Mouse (Mus musculus): ENCODE data around the gene Eml3. TPM values are rescaled to one million over a fixed set of nuclear protein-coding genes. Genes with fewer than 3 reads are reported as not detected.

Eml3 gene
- total RNA-seq, 2 experiments from 2014 or later, result 5.7 to 7.6 TPM

DNA sequence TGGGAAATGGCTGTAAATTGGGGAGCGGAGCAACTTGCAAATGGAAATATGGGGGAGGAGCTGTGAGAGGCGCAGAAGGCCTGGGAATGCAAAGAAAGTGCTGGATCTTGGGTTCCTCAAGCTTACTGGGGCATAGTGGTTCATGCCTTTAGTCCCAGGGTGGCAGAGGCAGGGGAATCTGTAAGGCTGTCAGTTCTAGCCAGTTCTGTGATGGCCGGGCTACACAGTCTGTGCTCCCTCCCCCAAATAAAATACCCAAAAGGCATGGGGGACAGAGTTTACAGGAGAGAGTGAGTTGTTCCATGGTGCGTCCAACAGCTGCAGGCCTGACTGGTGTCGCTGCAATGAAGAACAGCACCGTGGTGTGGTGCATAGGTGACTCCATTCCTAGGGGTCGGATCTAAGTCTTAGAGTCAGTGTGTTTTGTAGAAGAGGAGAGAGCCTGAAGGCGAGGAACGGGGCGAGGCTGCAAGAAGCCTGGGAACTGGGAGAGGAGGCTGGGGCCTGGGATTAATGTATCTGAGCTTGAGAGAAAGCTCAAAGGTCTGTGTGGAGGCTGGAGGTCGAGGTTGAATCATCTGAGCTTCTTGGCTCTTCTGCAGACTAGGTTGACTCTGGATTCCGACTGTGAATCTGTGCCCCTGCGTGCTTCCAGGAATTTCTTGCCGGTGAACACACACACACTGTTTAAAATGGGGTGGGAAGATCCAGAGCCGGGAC is 59.2 kb downstream of the Eml3 start:
- DNase-seq, result no peak

GRCm38 (mm10) chr19:8989066-8989566 is 59.8 kb downstream of the Eml3 start, which contains the start of gene Ahnak:
Gene Ahnak (plus strand): TSS chr19:8989284.
- peak; percentile 91 to 93 for DNase-seq

DNA sequence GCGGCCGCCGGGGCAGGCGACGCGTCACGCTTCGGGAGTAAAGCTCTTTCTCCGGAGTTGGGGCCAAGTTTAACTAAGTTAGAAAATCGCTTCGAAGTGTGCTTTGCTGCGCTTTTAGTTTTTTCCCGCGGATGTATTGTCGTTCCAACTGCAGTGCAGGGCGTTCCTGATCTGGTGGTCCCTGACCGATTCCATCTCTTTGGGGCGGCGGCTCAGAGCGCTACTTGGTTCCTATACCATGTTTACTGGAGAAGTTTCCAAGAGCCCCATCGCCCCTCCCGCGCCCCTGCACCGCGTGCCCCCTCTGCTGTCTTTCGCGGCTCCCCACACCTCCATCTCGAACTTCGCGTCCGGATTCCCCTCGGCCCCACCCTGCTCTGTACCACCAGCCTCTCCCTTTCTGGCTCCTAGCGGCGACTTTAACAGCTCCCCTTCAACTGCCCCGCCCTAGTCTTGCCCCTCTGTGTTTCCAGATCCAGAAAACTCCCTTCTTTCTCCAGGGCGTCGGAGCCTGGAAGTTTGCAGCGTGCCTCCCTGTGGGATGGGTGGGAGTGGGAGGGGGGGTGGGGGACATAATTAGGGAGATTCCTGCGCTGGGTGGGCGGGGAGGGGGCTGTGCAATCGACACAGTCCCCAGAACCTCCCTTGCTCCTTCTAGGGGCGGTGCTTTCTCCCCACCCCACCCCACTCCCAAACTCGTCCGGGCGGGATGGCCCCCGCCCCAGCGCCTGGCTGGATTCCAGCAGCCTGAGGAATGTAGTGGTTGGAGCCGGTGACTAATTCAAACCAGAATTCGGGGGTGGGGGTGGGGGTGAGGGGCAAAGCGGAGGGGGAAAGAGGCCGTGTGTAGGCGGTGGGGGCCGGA is 60.4 kb downstream of the Eml3 start:
- peak; percentile 95 for DNase-seq

DNA sequence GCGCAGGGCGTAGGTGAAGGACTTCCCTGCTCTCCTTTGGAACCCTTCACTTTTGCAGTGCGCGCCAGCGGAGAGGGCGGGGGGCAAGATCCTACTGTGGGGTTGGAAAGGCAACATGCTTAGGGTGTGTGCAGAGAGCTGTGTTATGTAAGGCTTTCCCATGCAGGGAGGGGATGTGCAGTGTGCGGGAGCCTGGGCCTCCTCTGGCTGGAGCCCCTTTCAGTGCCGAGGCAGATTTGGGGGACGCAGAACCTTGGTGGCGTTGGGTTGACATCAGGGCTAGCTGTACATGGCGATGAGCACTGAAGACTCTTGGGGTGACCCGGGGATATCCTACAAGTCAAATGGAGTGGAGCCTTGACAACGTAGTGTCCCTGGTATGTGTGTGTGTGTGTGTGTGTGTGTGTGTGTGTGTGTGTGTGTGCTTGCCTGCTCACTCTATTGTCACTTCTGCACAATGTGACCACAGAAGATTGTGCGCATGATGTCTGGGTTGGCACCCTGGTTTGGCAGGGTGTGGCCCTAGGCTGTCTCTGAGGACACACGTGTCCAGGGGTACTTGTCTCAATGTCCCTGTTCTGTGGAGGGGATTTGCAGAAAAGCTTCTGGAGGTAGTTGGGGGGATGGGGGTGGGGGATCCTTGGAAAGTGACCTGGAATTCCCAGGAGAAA is 61.2 kb downstream of the Eml3 start:
- DNase-seq, result no peak

Small RNA genes lying within 50 kb of the gene (microRNA-seq; reads per million reads assigned to microRNA genes)
- 0 reads per million in 2 experiments for gene Mir5136

Other genes starting within 250 kb of the Eml3 start
- gene Slc3a2, start 206.2 kb upstream of the Eml3 start, total RNA-seq (2021), result 10 to 100 TPM; 42.4 to 48.1 TPM
- gene Wdr74, start 193.7 kb upstream of the Eml3 start, total RNA-seq (2021), result 10 to 100 TPM; 18.8 to 22.3 TPM
- gene 1700092M07Rik, start 188.8 kb upstream of the Eml3 start, total RNA-seq (2021), result under 1 TPM in 1 of 2 experiments, not detected in 1; 0.72 TPM
- 10 to 100 TPM; 21.3 to 27.1 TPM for gene Stx5a, start 188.1 kb upstream of the Eml3 start, total RNA-seq (2021)
- gene Nxf1, start 172.5 kb upstream of the Eml3 start, total RNA-seq (2021), result 10 to 100 TPM; 31.6 to 35.6 TPM
- 100 to 1,000 TPM; 133 to 134 TPM for gene Tmem223, start 158.6 kb upstream of the Eml3 start, total RNA-seq (2021)
- 10 to 100 TPM; 12.0 to 12.6 TPM for gene Tmem179b, start 155.1 kb upstream of the Eml3 start, total RNA-seq (2021)
- gene Taf6l, start 143.1 kb upstream of the Eml3 start, total RNA-seq (2021), result 1 to 10 TPM; 7.2 to 8.6 TPM
- gene Polr2g, start 131.0 kb upstream of the Eml3 start, total RNA-seq (2021), result 10 to 100 TPM; 58.3 to 60.9 TPM
- gene Zbtb3, start 127.0 kb upstream of the Eml3 start, total RNA-seq (2021), result 1 to 10 TPM in 1 of 2 experiments, under 1 TPM in 1; 0.79 to 1.6 TPM
- gene Ttc9c, start 110.2 kb upstream of the Eml3 start, total RNA-seq (2021), result 10 to 100 TPM; 13.6 to 18.3 TPM
- gene Hnrnpul2, start 109.5 kb upstream of the Eml3 start, total RNA-seq (2021), result 10 to 100 TPM; 47.2 to 47.4 TPM
- gene AC129217.1, start 99.8 kb upstream of the Eml3 start, total RNA-seq (2021), result not detected
- gene Bscl2, start 92.1 kb upstream of the Eml3 start, total RNA-seq (2021), result 10 to 100 TPM; 24.7 to 32.2 TPM
- gene Gng3, start 90.4 kb upstream of the Eml3 start, total RNA-seq (2021), result not detected
- gene Lrrn4cl, start 78.8 kb upstream of the Eml3 start, total RNA-seq (2021), result 1 to 10 TPM; 2.3 to 3.6 TPM
- gene Ubxn1, start 58.1 kb upstream of the Eml3 start, total RNA-seq (2021), result 100 to 1,000 TPM; 125 to 132 TPM
- 10 to 100 TPM; 55.9 to 62.8 TPM for gene Uqcc3, start 48.6 kb upstream of the Eml3 start, total RNA-seq (2021)
- gene Lbhd1, start 45.8 kb upstream of the Eml3 start, total RNA-seq (2021), result 1 to 10 TPM; 1.6 to 3.8 TPM
- gene Gm49403, start 45.6 kb upstream of the Eml3 start, total RNA-seq (2021), result not detected
- 10 to 100 TPM; 19.1 to 20.1 TPM for gene 1810009A15Rik, start 40.7 kb upstream of the Eml3 start, total RNA-seq (2021)
- 1 to 10 TPM in 1 of 2 experiments, not detected in 1; 3.4 TPM for gene Gm49416, start 40.6 kb upstream of the Eml3 start, total RNA-seq (2021)
- gene Ints5, start 36.5 kb upstream of the Eml3 start, total RNA-seq (2021), result 10 to 100 TPM; 11.2 to 11.5 TPM
- gene Ganab, start 31.5 kb upstream of the Eml3 start, total RNA-seq (2021), result 10 to 100 TPM; 45.0 to 52.1 TPM
- 10 to 100 TPM; 38.0 to 38.7 TPM for gene B3gat3, start 9.2 kb upstream of the Eml3 start, total RNA-seq (2021)
- gene Rom1, start 196 bp upstream of the Eml3 start, total RNA-seq (2021), result 10 to 100 TPM; 25.7 to 34.7 TPM
- 10 to 100 TPM; 28.8 to 30.1 TPM for gene Mta2, start 12.3 kb downstream of the Eml3 start, total RNA-seq (2021)
- gene Tut1, start 24.3 kb downstream of the Eml3 start, total RNA-seq (2021), result 1 to 10 TPM; 8.2 to 9.5 TPM
- 100 to 1,000 TPM; 239 to 257 TPM for gene Eef1g, start 37.5 kb downstream of the Eml3 start, total RNA-seq (2021)
- 100 to 1,000 TPM; 341 to 356 TPM for gene Ahnak, start 59.7 kb downstream of the Eml3 start, total RNA-seq (2021)
- 10 to 100 TPM in 1 of 2 experiments, not detected in 1; 80.4 TPM for gene Scgb1a1, start 158.4 kb downstream of the Eml3 start, total RNA-seq (2021)
- gene Asrgl1, start 206.1 kb downstream of the Eml3 start, total RNA-seq (2021), result 10 to 100 TPM; 33.8 to 36.0 TPM